Mouse (Mus musculus) heart, embryonic 14.5 days (tissue): Measurements from ENCODE around the gene Eftud2. TPM values are rescaled to one million over a fixed set of nuclear protein-coding genes. Genes with fewer than 3 reads are reported as not detected.

Source experiments
- ATAC-seq: fragments of 200-750 bp; cut with Nextera tagmentation; 2 replicates; pipeline ENCODE4 v1.8.0; 2017; ENCODE audit warnings: low read depth, moderate TSS enrichment; ENCODE audit not compliant: insufficient number of reproducible peaks, insufficient read depth, low FRiP score
- H3K27ac ChIP-seq, 2 experiments: fragments of 200-500 bp in 1 of 2; fragments of 300-500 bp in 1 of 2; sonication (generic) in 1 of 2; replicated peaks in 1 of 2; 2 replicates each; pipeline ENCODE4 v1.5.1; 2012 to 2014; ENCODE audit warnings: low read depth in 2 of 2, low read length in 2 of 2, control low read depth in 1 of 2, mild to moderate bottlenecking in 1 of 2, mixed read lengths in 1 of 2; ENCODE audit not compliant: control insufficient read depth in 1 of 2, insufficient read depth in 1 of 2
- H3K27me3 ChIP-seq: fragments of 300-500 bp; sonication (generic); 2 replicates; pipeline ENCODE4 v1.6.1; 2014; ENCODE audit warnings: mild to moderate bottlenecking, low read length, control low read depth; ENCODE audit not compliant: control insufficient read depth, insufficient read depth
- H3K36me3 ChIP-seq: fragments of 300-500 bp; sonication (generic); 2 replicates; pipeline ENCODE4 v1.6.1; 2014; ENCODE audit warnings: mild to moderate bottlenecking, control low read depth, low read length, mixed read lengths; ENCODE audit not compliant: control insufficient read depth, insufficient read depth
- H3K4me1 ChIP-seq, 2 experiments: fragments of 200-500 bp in 1 of 2; fragments of 300-500 bp in 1 of 2; sonication (generic) in 1 of 2; 2 replicates each; pipeline ENCODE4 v1.6.1; 2012 to 2014; ENCODE audit warnings: low read length in 2 of 2, control low read depth in 1 of 2, mixed read lengths in 1 of 2; ENCODE audit not compliant: control insufficient read depth in 2 of 2, insufficient read depth in 2 of 2
- H3K4me2 ChIP-seq: fragments of 300-500 bp; sonication (generic); 2 replicates; pipeline ENCODE4 v1.6.1; 2014; ENCODE audit warnings: mild to moderate bottlenecking, low read length
- H3K4me3 ChIP-seq, 2 experiments: fragments of 200-500 bp in 1 of 2; fragments of 300-500 bp in 1 of 2; sonication (generic) in 1 of 2; 2 replicates each; pipeline ENCODE4 v1.5.1; 2012 to 2014; ENCODE audit warnings: low read length in 2 of 2, mild to moderate bottlenecking in 2 of 2, control low read depth in 1 of 2, low read depth in 1 of 2, moderate library complexity in 1 of 2; ENCODE audit not compliant: control insufficient read depth in 1 of 2, insufficient read depth in 1 of 2
- H3K9ac ChIP-seq: fragments of 300-500 bp; sonication (generic); 2 replicates; pipeline ENCODE4 v1.6.1; 2014; ENCODE audit warnings: mild to moderate bottlenecking, low read length
- H3K9me3 ChIP-seq: fragments of 300-500 bp; sonication (generic); 2 replicates; pipeline ENCODE4 v1.6.1; 2016; ENCODE audit warnings: low read length, control low read depth; ENCODE audit not compliant: control insufficient read depth
- WGBS: fragments of 180-500 bp; shearing (Covaris S2); extraction: QIAGEN DNeasy Blood & Tissue Kit; methylation state at CpG from one replicate; pipeline ENCODE4 v1.1.7; 2014; 5-methylcytosine and 5-hydroxymethylcytosine counted together
- polyA plus RNA-seq: library from polyadenylated mRNA; unstranded; fragments of >200 nt; fragmentation: Nextera tagmentation; extraction: Ambion mirVana; gene quantifications from 2 replicates; pipeline ENCODE4 v1.2.1, GENCODE M21; 2014

Eftud2 gene
- polyA plus RNA-seq, 1 experiment from 2014 or later, result 100 TPM

DNA sequence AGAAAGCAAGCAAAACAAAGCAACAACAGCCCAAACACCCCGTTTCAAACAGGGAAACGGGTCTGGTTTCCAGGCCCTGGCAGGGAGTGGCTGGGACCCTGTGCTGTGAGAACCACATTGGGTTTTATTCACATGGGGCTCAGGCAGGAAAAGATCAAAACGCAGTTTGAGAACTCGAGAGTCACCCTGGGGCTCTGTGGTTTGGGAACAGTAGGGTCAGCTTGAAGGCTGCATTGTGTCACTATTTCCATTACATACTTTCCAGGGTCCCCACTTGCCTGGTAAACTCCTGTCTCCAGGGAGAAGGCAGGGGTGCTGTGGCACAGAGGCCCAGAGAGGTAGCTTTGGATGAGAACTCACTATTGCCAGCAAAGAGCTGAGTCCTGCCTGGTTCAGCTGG is 53.7 kb downstream of the Eftud2 start:
- no peaks in the 10 kb centered on the region for H3K27me3 ChIP-seq
- ATAC-seq, result no peak
- 0 out of 4 replicates have a peak overlapping the region, but pooled peaks of 1 of the 2 experiments have one; percentile 0 for H3K27ac ChIP-seq
- 51% methylated on average over 4 of the region's 4 CpGs for WGBS
- peaks cover 10 to 13% of the 10 kb centered on the region in 2 experiments; a peak in 3 of 4 replicates for H3K4me1 ChIP-seq
- no peaks in the 10 kb centered on the region for H3K9me3 ChIP-seq
- no peak overlapping the region for H3K4me2 ChIP-seq
- no peaks in the 10 kb centered on the region for H3K36me3 ChIP-seq
- peak overlapping the region; percentile 25; the same call in 1 of the 2 replicates for H3K9ac ChIP-seq
- no peak overlapping the region for H3K4me3 ChIP-seq

- H3K9me3 ChIP-seq, result no peaks in the 10 kb centered on the region
- H3K36me3 ChIP-seq, result no peaks in the 10 kb centered on the region
- H3K27me3 ChIP-seq, result no peaks in the 10 kb centered on the region
- ATAC-seq, result no peak
- peaks cover 10 to 13% of the 10 kb centered on the region in 2 experiments; a peak in 3 of 4 replicates for H3K4me1 ChIP-seq
- no peak overlapping the region for H3K27ac ChIP-seq
- H3K4me3 ChIP-seq, result no peak overlapping the region
- no peak overlapping the region for H3K4me2 ChIP-seq
- 89% methylated on average over 2 of the region's 2 CpGs for WGBS
- no peak overlapping the region for H3K9ac ChIP-seq
Observed at GRCm38 (mm10) chr11:102826476-102826875, 54.3 kb downstream of the Eftud2 start.

DNA sequence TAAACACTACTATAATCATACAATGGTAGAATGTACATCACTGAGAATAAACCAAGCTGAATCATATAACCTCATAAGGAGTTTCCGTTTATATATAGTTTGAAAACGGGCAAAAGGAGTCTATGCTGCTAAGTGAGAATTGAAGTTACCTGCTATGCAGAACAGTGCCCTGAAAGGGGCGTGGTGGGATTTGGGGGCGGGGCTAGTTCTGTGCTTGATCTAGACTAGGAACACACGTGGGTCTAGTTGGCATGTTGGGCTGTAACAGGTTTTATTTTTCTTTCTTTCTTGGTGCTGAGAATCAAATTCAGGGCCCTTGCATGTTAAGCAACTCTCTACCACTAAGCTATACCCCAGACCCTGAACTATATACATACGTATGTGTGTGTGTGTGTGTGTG is 59.6 kb downstream of the Eftud2 start:
- H3K36me3 ChIP-seq, result no peaks in the 10 kb centered on the region
- peaks cover 3 to 19% of the 10 kb centered on the region in 2 experiments for H3K4me1 ChIP-seq
- 58% methylated on average over 6 of the region's 6 CpGs for WGBS
- H3K9ac ChIP-seq, result no peak overlapping the region
- ATAC-seq, result no peak
- H3K27ac ChIP-seq, result no peak overlapping the region
- no peaks in the 10 kb centered on the region for H3K27me3 ChIP-seq
- H3K9me3 ChIP-seq, result no peaks in the 10 kb centered on the region
- H3K4me2 ChIP-seq, result no peak overlapping the region
- H3K4me3 ChIP-seq, result no peak overlapping the region

GRCm38 (mm10) chr11:102820432-102820831 is 60.4 kb downstream of the Eftud2 start:
- Histone ChIP-seq H3K36me3 (no peaks in the 10 kb centered on the region), H3K27me3 (no peaks in the 10 kb centered on the region), H3K4me1 (peaks cover 3 to 26% of the 10 kb centered on the region in 2 experiments), H3K4me2 (no peak overlapping the region), H3K27ac (no peak overlapping the region), H3K9ac (no peak overlapping the region), H3K9me3 (no peaks in the 10 kb centered on the region), H3K4me3 (no peak overlapping the region)
- 34% methylated on average over 3 of the region's 3 CpGs for WGBS
- ATAC-seq, result no peak

DNA sequence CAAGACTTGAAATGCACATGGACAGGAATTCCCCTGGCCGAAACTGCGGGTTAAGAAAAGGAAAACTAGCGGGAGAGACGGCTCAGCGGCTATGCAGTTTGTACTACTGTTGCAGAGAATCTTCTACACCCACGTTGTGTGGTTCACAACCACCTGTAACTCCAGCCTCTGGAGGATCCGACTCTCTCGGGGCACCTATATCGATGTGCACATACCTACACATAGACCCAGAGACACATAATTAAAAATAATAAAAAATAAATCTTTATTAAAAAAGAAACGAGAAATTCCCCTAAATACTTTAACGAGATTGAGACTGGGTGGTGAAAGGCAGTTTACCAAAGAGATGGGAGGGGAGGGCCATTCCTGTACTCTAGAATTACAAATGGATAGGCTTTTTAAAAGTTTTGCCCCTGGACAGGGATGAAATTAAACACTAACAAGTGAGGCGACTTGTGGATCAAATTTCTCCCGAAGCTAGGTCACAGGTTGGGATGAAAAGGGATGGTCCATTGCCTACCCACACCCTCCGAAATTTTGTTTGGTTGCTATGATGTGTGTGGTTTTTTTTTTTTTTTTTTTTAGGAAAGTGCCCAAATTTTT is 60.9 kb downstream of the Eftud2 start:
- H3K9ac ChIP-seq, result peak overlapping the region; percentile 99
- H3K4me3 ChIP-seq, result peak overlapping the region; percentile 94 to 97
- H3K36me3 ChIP-seq, result no peaks in the 10 kb centered on the region
- ATAC-seq, result no peak
- WGBS, result 11% methylated on average over 14 of the region's 14 CpGs
- H3K4me2 ChIP-seq, result peak overlapping the region; percentile 85
- H3K9me3 ChIP-seq, result no peaks in the 10 kb centered on the region
- peak overlapping the region; percentile 96 to 99 for H3K27ac ChIP-seq
- peaks cover 3 to 26% of the 10 kb centered on the region in 2 experiments for H3K4me1 ChIP-seq
- H3K27me3 ChIP-seq, result no peaks in the 10 kb centered on the region

- peak within 1 kb of the TSS; percentile 96 to 99 for H3K27ac ChIP-seq
- H3K4me3 ChIP-seq, result peak within 1 kb of the TSS; percentile 94 to 97
- no peaks in the 10 kb centered on the region for H3K9me3 ChIP-seq
- H3K9ac ChIP-seq, result peak within 1 kb of the TSS; percentile 99
- peak; percentile 91 for ATAC-seq
- H3K4me1 ChIP-seq, result peaks cover 3 to 26% of the 10 kb centered on the region in 2 experiments
- no peaks in the 10 kb centered on the region for H3K27me3 ChIP-seq
- H3K36me3 ChIP-seq, result no peaks in the 10 kb centered on the region
- H3K4me2 ChIP-seq, result peak within 1 kb of the TSS; percentile 85
- WGBS, result 0% methylated on average over 54 of the region's 97 CpGs
Observed at GRCm38 (mm10) chr11:102819021-102819782, 61.6 kb downstream of the Eftud2 start, which contains the start of gene Gjc1. Gene Gjc1 (minus strand): TSS chr11:102819700.

GRCm38 (mm10) chr11:102818121-102819020 is 62.4 kb downstream of the Eftud2 start:
- ATAC-seq, result peak; percentile 50; the same call in 1 of the 2 replicates
- Histone ChIP-seq H3K9me3 (no peaks in the 10 kb centered on the region), H3K27me3 (no peaks in the 10 kb centered on the region), H3K4me1 (peaks cover 3 to 32% of the 10 kb centered on the region in 2 experiments), H3K4me2 (peak overlapping the region; percentile 85), H3K27ac (peak overlapping the region; percentile 96 to 99), H3K4me3 (peak overlapping the region; percentile 94 to 97), H3K9ac (peak overlapping the region; percentile 99), H3K36me3 (no peaks in the 10 kb centered on the region)
- under 1% methylated on average over 57 of the region's 92 CpGs for WGBS
